Mouse (Mus musculus) spleen, adult 2 months (tissue): ENCODE results near the gene Coro7.

Experiments
- CTCF ChIP-seq: fragments of 200-500 bp; IDR thresholded peaks from 2 replicates; pipeline ENCODE4 v1.5.1; 2011; ENCODE audit warnings: mild to moderate bottlenecking, inconsistent platforms; ENCODE audit not compliant: insufficient read depth, insufficient read length, insufficient replicate concordance; ENCODE audit errors: extremely low read depth
- POLR2A ChIP-seq: fragments of 200-500 bp; IDR thresholded peaks from 2 replicates; pipeline ENCODE4 v1.6.1; 2011; ENCODE audit warnings: low read depth, low read length, inconsistent platforms

DNA sequence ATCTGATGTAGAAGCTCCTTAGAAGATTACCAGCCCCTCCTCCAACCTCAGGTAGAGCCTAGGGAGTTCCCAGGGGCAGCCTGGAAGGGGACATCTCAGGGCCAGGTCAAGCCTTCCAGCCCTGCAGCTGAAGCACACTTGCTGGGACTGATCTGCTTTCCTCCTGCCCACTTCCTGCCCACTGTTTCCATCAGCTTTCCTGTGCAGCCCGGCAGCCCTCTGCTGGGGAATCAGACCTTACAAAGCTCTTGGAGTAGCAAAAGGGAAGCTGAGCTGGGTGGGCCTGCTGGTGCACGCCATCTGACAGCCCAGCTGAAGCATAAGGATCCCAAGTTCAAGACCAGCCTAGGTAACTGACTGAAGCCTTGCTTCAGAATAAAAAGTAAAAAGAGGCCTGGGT lies 102.7 kb downstream of the Coro7 start:
- no peak for TF ChIP-seq POLR2A
- no peak for TF ChIP-seq CTCF
